ENCODE assay signal across 8 mouse cellular contexts in the genomic region with DNA sequence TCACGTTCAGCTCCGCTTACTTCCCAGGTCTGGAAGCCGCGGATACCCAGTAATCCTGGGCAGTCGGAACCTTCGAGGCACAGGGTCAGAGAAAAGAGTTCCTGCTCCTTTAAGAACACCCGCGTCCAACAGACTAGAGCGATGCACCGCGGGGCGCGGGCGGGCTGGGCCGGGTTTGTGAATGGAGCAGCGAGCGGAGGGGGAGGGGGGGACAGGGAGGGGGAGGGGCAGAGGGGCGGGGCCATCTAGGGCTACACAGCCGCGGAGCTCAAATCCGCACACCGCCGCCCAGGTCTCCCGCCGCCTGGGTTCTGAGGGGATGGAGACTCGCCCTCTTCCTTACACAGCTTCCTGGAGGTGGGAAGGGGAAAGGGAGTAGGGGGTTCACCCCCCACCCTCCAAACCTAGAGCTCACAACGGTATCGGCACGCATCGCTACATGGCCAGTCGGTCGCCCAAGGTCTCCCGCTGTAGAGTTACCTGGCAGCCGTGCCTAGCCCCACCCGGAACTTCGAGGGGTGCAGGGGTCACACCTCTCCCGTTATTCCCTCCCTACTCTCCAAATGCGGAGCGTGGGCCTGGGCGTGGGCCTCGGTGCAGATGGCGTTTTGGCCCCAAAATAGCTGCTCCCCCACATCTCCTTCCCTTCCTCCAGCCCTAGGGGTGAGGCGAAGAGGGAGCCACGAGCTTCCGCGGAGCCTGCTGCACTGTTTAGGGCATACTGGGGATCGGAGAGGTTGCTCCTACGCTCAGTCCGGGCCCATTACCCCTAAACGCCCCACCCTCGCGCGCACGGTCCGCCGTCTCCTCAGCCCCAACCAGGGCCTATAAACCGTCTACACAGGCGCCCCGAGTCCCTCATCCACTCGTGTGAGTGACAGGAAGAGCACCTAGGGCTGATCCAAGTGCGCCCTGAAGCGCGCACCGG. TPM values are rescaled to one million over a fixed set of nuclear protein-coding genes. Genes with fewer than 3 reads are reported as not detected.
A peak's percentile ranks its signal among the peaks of the same experiment; 100 is the strongest.
DNase-seq lines count a peak whose midpoint lies in the region; ATAC-seq and TF ChIP-seq lines count a peak whose summit lies in the region.

No protein-coding gene starts in this region.

- H3K36me3 ChIP-seq in heart, embryonic 15.5 days = no peaks in the 10 kb centered on the region
- no peaks in the 10 kb centered on the region for H3K36me3 ChIP-seq in midbrain, embryonic 11.5 days (ENCODE audit: control insufficient read depth, insufficient read depth, low read length)
- H3K36me3 ChIP-seq in stomach, postnatal 0 days (ENCODE audit: control insufficient read depth, insufficient read depth, low read length) = no peaks in the 10 kb centered on the region

- peak overlapping the region; percentile 38; the same call in 1 of the 2 replicates for H3K9ac ChIP-seq in heart, embryonic 15.5 days
- peak overlapping the region; percentile 61 for H3K9ac ChIP-seq in midbrain, embryonic 11.5 days (ENCODE audit: low read length)
- H3K9ac ChIP-seq in stomach, postnatal 0 days (ENCODE audit: low read length) = no peak overlapping the region

- H3K27ac ChIP-seq in heart, embryonic 15.5 days = no peak overlapping the region
- H3K27ac ChIP-seq in midbrain, embryonic 11.5 days (ENCODE audit: low read depth, low read length) = peak overlapping the region; percentile 48
- H3K27ac ChIP-seq in stomach, postnatal 0 days (replicated peaks) = no peak overlapping the region

- 1% methylated on average over 62 of the region's 64 CpGs for WGBS in heart, embryonic 15.5 days
- under 1% methylated on average over 56 of the region's 64 CpGs for WGBS in midbrain, embryonic 11.5 days
- WGBS in stomach, postnatal 0 days = under 1% methylated on average over 49 of the region's 64 CpGs

- TF ChIP-seq CTCF in stomach, postnatal 0 days (IDR thresholded peaks at IDR 0.05; ENCODE audit: low read depth) = no peak

- peaks cover 60% of the 10 kb centered on the region for H3K4me1 ChIP-seq in heart, embryonic 15.5 days (replicated peaks)
- peaks cover 20% of the 10 kb centered on the region for H3K4me1 ChIP-seq in midbrain, embryonic 11.5 days (ENCODE audit: control insufficient read depth, insufficient read depth, low read length)
- H3K4me1 ChIP-seq in stomach, postnatal 0 days (replicated peaks; ENCODE audit: control insufficient read depth, insufficient read depth) = peaks cover 7% of the 10 kb centered on the region; the same call in 1 of the 2 replicates

- H3K9me3 ChIP-seq in heart, embryonic 15.5 days (replicated peaks) = no peaks in the 10 kb centered on the region
- no peaks in the 10 kb centered on the region for H3K9me3 ChIP-seq in midbrain, embryonic 11.5 days (ENCODE audit: control insufficient read depth, low read length)
- H3K9me3 ChIP-seq in stomach, postnatal 0 days (ENCODE audit: control insufficient read depth, low read length) = no peaks in the 10 kb centered on the region

- H3K27me3 ChIP-seq in heart, embryonic 15.5 days = peaks cover 10% of the 10 kb centered on the region; the same call in 1 of the 2 replicates
- peaks cover 15% of the 10 kb centered on the region for H3K27me3 ChIP-seq in midbrain, embryonic 11.5 days (ENCODE audit: control insufficient read depth, insufficient read depth, low read length)
- H3K27me3 ChIP-seq in stomach, postnatal 0 days (ENCODE audit: control insufficient read depth, insufficient read depth, low read length) = no peaks in the 10 kb centered on the region

- DNase-seq in A20 (ENCODE audit: low read depth, low spot score) = peak; percentile 68
- DNase-seq in ES-CJ7 (ENCODE audit: low read depth, low spot score) = peak; percentile 96
- peak; percentile 67 to 75 for DNase-seq in layer of hippocampus, postnatal 10 days (ENCODE audit: low spot score in 2 of 2)
- peak; percentile 96 for DNase-seq in midbrain, embryonic 11.5 days (ENCODE audit: low spot score, missing footprints)
- DNase-seq in stomach, postnatal 0 days (ENCODE audit: low spot score) = no peak
- DNase-seq in gastrocnemius, postnatal 14 days = no peak

- H3K4me3 ChIP-seq in heart, embryonic 15.5 days = peak overlapping the region; percentile 61
- H3K4me3 ChIP-seq in midbrain, embryonic 11.5 days (ENCODE audit: low read depth, low read length) = peak overlapping the region; percentile 72
- peak overlapping the region; percentile 48 for H3K4me3 ChIP-seq in stomach, postnatal 0 days (ENCODE audit: low read depth, low read length)

- intact Hi-C loops in gastrocnemius, postnatal 14 days (cut with DNase I; ENCODE audit: low total_unique reads) = no loop called here

- no peak for TF ChIP-seq EP300 in stomach, postnatal 0 days (optimal IDR thresholded peaks at IDR 0.05)

- peak overlapping the region; percentile 100 for H3K4me2 ChIP-seq in heart, embryonic 15.5 days
- H3K4me2 ChIP-seq in midbrain, embryonic 11.5 days = peak overlapping the region; percentile 98
- H3K4me2 ChIP-seq in stomach, postnatal 0 days (replicated peaks; ENCODE audit: low read depth) = peak overlapping the region; percentile 92

- ATAC-seq in common myeloid progenitor, adult 5-6 weeks (replicated peaks; ENCODE audit: low read depth, poor library complexity, severe bottlenecking) = peak; percentile 1; the same call in 1 of the 2 replicates
- peak; percentile 9 for ATAC-seq in heart, embryonic 15.5 days (replicated peaks; ENCODE audit: insufficient number of reproducible peaks, insufficient read depth, low FRiP score, low read depth)
- ATAC-seq in midbrain, embryonic 11.5 days (ENCODE audit: low FRiP score) = peak; percentile 58
- peak; percentile 27 for ATAC-seq in stomach, postnatal 0 days (ENCODE audit: low FRiP score, low TSS enrichment)

RNA-seq across cellular contexts. Expression of a gene that starts 0.7 kb away (rescaled TPM):
- total RNA-seq in common myeloid progenitor, adult 5-6 weeks (2017) = 0.46 and 11.3 TPM in 2 replicates
- polyA plus RNA-seq in heart, embryonic 15.5 days (2015; fragmentation: Nextera tagmentation; extraction: Ambion mirVana) = 0.49 and 0.75 TPM in 2 replicates
- 100 to 1,000 TPM; 242 to 246 TPM for total RNA-seq in layer of hippocampus, postnatal 10 days (2021)
- 5.4 and 6.5 TPM in 2 replicates for polyA plus RNA-seq in midbrain, embryonic 11.5 days (2014; fragmentation: Nextera tagmentation; extraction: Ambion mirVana)
- 0.46 and 0.52 TPM in 2 replicates for polyA plus RNA-seq in stomach, postnatal 0 days (2015; fragmentation: Nextera tagmentation; extraction: Ambion mirVana)
- under 1 TPM; 0.18 to 0.20 TPM for total RNA-seq in gastrocnemius, postnatal 14 days (2021)

RNA-seq across cellular contexts. Expression of a gene that starts 5.2 kb away (rescaled TPM):
- 9.4 and 14.1 TPM in 2 replicates for total RNA-seq in common myeloid progenitor, adult 5-6 weeks (2017)
- 6.9 and 11.4 TPM in 2 replicates for polyA plus RNA-seq in heart, embryonic 15.5 days (2015; fragmentation: Nextera tagmentation; extraction: Ambion mirVana)
- 1 to 10 TPM; 7.7 to 7.8 TPM for total RNA-seq in layer of hippocampus, postnatal 10 days (2021)
- 1.3 and 1.7 TPM in 2 replicates for polyA plus RNA-seq in midbrain, embryonic 11.5 days (2014; fragmentation: Nextera tagmentation; extraction: Ambion mirVana)
- polyA plus RNA-seq in stomach, postnatal 0 days (2015; fragmentation: Nextera tagmentation; extraction: Ambion mirVana) = 4.6 and 5.4 TPM in 2 replicates
- 1 to 10 TPM; 2.6 to 2.8 TPM for total RNA-seq in gastrocnemius, postnatal 14 days (2021)

RNA-seq across cellular contexts. Expression of a gene that starts 18.1 kb away (rescaled TPM):
- total RNA-seq in common myeloid progenitor, adult 5-6 weeks (2017) = 3.4 and 3.5 TPM in 2 replicates
- 1.7 and 3.8 TPM in 2 replicates for polyA plus RNA-seq in heart, embryonic 15.5 days (2015; fragmentation: Nextera tagmentation; extraction: Ambion mirVana)
- 1 to 10 TPM; 2.3 to 2.4 TPM for total RNA-seq in layer of hippocampus, postnatal 10 days (2021)
- 0.44 and 0.48 TPM in 2 replicates for polyA plus RNA-seq in midbrain, embryonic 11.5 days (2014; fragmentation: Nextera tagmentation; extraction: Ambion mirVana)
- 1.9 and 2.6 TPM in 2 replicates for polyA plus RNA-seq in stomach, postnatal 0 days (2015; fragmentation: Nextera tagmentation; extraction: Ambion mirVana)
- total RNA-seq in gastrocnemius, postnatal 14 days (2021) = 1 to 10 TPM; 1.1 to 1.5 TPM

RNA-seq across cellular contexts. Expression of a gene that starts 30.7 kb away (rescaled TPM):
- 0.23 TPM in 1 of 2 replicates, not detected in the other for total RNA-seq in common myeloid progenitor, adult 5-6 weeks (2017)
- 3.4 and 4.0 TPM in 2 replicates for polyA plus RNA-seq in heart, embryonic 15.5 days (2015; fragmentation: Nextera tagmentation; extraction: Ambion mirVana)
- under 1 TPM; 0.42 to 0.64 TPM for total RNA-seq in layer of hippocampus, postnatal 10 days (2021)
- polyA plus RNA-seq in midbrain, embryonic 11.5 days (2014; fragmentation: Nextera tagmentation; extraction: Ambion mirVana) = 0.38 and 0.63 TPM in 2 replicates
- 35.9 and 36.9 TPM in 2 replicates for polyA plus RNA-seq in stomach, postnatal 0 days (2015; fragmentation: Nextera tagmentation; extraction: Ambion mirVana)
- 1 to 10 TPM; 5.2 to 5.5 TPM for total RNA-seq in gastrocnemius, postnatal 14 days (2021)

RNA-seq across cellular contexts. Expression of a gene that starts 54.6 kb away (rescaled TPM):
- 64.3 and 91.5 TPM in 2 replicates for total RNA-seq in common myeloid progenitor, adult 5-6 weeks (2017)
- 1.9 and 13.2 TPM in 2 replicates for polyA plus RNA-seq in heart, embryonic 15.5 days (2015; fragmentation: Nextera tagmentation; extraction: Ambion mirVana)
- 100 to 1,000 TPM; 111 to 119 TPM for total RNA-seq in layer of hippocampus, postnatal 10 days (2021)
- 12.9 and 15.3 TPM in 2 replicates for polyA plus RNA-seq in midbrain, embryonic 11.5 days (2014; fragmentation: Nextera tagmentation; extraction: Ambion mirVana)
- 4.8 and 5.9 TPM in 2 replicates for polyA plus RNA-seq in stomach, postnatal 0 days (2015; fragmentation: Nextera tagmentation; extraction: Ambion mirVana)
- under 1 TPM; 0.39 to 0.53 TPM for total RNA-seq in gastrocnemius, postnatal 14 days (2021)

Comparison
In these comparisons a context has a peak if more than half of its experiments do, and no peak if none do; other contexts are left out.
1. DNase-seq: peak in A20 (single experiment), ES-CJ7 (single experiment), layer of hippocampus, postnatal 10 days (2 of 2) and midbrain, embryonic 11.5 days (single experiment); none in stomach, postnatal 0 days (single experiment) and gastrocnemius, postnatal 14 days (single experiment).
2. ATAC-seq: peak in every context shown above with its lines; median percentile 58 in midbrain, embryonic 11.5 days; 27 in stomach, postnatal 0 days; 9 in heart, embryonic 15.5 days; 1 in common myeloid progenitor, adult 5-6 weeks.
3. RNA of a gene that starts 0.7 kb away (total RNA-seq): 242 to 246 TPM in layer of hippocampus, postnatal 10 days; 0.46 to 11.3 TPM in common myeloid progenitor, adult 5-6 weeks and 0.18 to 0.20 TPM in gastrocnemius, postnatal 14 days; every median in the first group is over 10 times any median in the second.
4. Peak in every context shown above with its lines, with median percentiles within 50 percentile points of each other: H3K4me2 ChIP-seq and H3K4me3 ChIP-seq.